Mouse (Mus musculus) cerebellum, adult 2 months (tissue): Measurements from ENCODE around the gene Aldh16a1. TPM values are rescaled to one million over a fixed set of nuclear protein-coding genes. Genes with fewer than 3 reads are reported as not detected.
A peak's percentile ranks its signal among the peaks of the same experiment; 100 is the strongest.
"Not testable (repeated sequence)": the region's sequence is repeated elsewhere in the genome, so short reads cannot be mapped to it uniquely, and the experiment has no call there.

Experiments used
- DNase-seq, 2 experiments: peaks; one replicate each; pipeline ENCODE4 v3.0.0; 2021
- H3K27ac ChIP-seq: fragments of 200-500 bp; 2 replicates; pipeline ENCODE4 v1.5.1; 2012; ENCODE audit warnings: low read length, control low read depth, inconsistent platforms; ENCODE audit not compliant: insufficient read depth
- H3K27me3 ChIP-seq: fragments of 200-500 bp; 2 replicates; pipeline ENCODE4 v1.6.1; 2012; ENCODE audit warnings: inconsistent platforms, mild to moderate bottlenecking, low read length, moderate library complexity; ENCODE audit not compliant: control insufficient read depth, insufficient read depth
- H3K4me1 ChIP-seq: fragments of 200-500 bp; 2 replicates; pipeline ENCODE4 v1.6.1; 2011; ENCODE audit warnings: low read length; ENCODE audit not compliant: control insufficient read depth, insufficient read depth
- H3K4me3 ChIP-seq: fragments of 200-500 bp; replicated peaks from 2 replicates; pipeline ENCODE3; 2011; ENCODE audit warnings: mild to moderate bottlenecking, low read depth, low read length, control low read depth; ENCODE audit not compliant: insufficient read depth
- CTCF ChIP-seq: fragments of 200-500 bp; IDR thresholded peaks from 2 replicates; pipeline ENCODE4 v1.5.1; 2011; ENCODE audit warnings: low read depth, mild to moderate bottlenecking, control low read depth, low read length, moderate library complexity, borderline replicate concordance; ENCODE audit not compliant: insufficient read depth
- POLR2A ChIP-seq: fragments of 200-500 bp; IDR thresholded peaks from 2 replicates; pipeline ENCODE4 v1.6.1; 2011; ENCODE audit warnings: low read length, control low read depth, borderline replicate concordance; ENCODE audit not compliant: insufficient read depth
- WGBS: fragments of 180-500 bp; shearing (Covaris S2); methylation state at CpG from one replicate; pipeline ENCODE4 v1.1.7; 2018; 5-methylcytosine and 5-hydroxymethylcytosine counted together
- polyA plus RNA-seq: library from polyadenylated mRNA; depleted of rRNA; stranded (reverse); fragments of >200 nt; gene quantifications from 2 replicates; pipeline ENCODE4 v1.2.3, GENCODE M21; 2012

Gene Aldh16a1
- polyA plus RNA-seq, 1 experiment: 17.2 TPM

DNA sequence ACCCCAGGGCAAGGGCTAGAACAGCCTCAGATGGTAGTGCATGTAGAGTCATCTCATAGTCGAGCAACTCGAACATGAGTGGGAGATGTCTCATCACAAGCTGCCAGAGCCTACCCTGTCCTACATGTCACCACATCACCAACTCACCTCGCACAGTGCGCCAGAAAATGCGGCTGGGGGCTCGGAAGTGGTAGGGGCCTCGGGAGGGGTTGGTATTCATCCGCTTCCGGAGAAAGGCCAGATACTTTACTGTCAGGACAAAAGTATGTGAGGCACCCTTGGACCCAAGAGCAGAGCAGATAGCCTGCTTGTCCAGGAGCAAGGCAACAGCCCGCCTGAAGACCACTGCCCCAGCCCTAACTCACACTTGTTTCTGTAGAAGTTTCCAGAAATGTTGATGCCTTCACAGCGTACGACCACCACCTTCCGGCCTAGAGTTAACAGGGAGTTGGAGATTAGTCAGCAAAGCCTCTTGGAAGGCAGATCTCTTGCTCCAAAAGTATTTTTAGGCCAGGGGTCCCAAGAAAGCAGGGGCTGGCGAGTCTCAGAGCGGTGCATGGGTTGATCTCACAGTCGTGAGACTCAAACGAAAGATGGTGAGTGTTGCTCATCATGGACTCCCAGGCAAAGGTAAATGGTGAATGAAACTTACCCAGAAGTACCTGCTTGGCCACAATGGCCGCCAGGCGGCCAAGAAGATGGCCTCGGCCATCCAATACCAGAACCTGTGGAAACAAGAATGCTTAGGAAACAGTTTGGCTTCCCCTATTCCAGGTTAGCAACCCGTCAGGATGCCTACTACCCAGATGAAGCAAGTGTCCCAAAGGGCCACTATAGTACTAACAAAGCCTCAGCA, 27.3 kb downstream of the Aldh16a1 start:
- Histone ChIP-seq H3K27me3 (no peaks in the 10 kb centered on the region), H3K4me3 (peak overlapping the region; percentile 87), H3K4me1 (peaks cover 7% of the 10 kb centered on the region; the same call in 1 of the 2 replicates), H3K27ac (no peak overlapping the region)
- 35% methylated on average over 21 of the region's 21 CpGs for WGBS
- TF ChIP-seq CTCF (no peak), POLR2A (no peak)
- DNase-seq: no peak

DNA sequence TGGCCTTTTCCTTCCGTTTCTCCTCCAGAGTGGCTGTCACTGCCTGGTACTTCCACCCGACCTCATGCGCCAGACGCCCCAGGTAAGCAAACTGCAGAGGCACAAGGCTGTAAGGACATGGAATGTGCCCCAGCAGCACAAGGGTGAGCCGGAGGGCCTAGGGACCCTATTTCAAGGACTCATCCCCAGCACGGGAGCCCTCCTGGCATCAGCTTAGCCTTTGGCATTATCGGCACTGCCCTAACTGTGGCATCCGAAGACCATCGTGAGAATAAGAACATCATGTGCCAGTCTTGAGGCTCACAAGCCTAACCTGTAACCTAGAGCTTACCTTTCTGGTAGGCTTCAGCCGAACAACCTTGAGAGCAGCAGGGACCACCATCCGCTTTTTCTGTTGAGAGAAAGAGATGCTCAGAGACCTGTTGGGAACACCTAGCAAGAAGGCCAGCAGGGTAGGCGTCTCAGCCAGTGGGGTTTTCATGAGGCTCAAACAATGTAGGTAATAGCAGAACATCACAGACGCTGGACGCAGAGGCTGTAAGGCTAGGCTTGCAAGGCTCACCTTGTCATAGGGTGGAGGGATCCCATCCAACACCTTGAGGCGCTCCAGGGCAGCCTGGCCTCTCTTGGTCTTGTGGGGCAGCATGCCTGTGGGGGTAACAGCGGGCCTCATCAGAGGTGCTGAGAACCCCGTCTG, 28.1 kb downstream of the Aldh16a1 start:
- no peak overlapping the region for H3K27ac ChIP-seq
- DNase-seq: no peak
- 68% methylated on average over 17 of the region's 17 CpGs for WGBS
- TF ChIP-seq POLR2A (no peak), CTCF (no peak)
- no peaks in the 10 kb centered on the region for H3K27me3 ChIP-seq
- H3K4me3 ChIP-seq: no peak overlapping the region
- H3K4me1 ChIP-seq: peaks cover 7% of the 10 kb centered on the region; the same call in 1 of the 2 replicates

DNA sequence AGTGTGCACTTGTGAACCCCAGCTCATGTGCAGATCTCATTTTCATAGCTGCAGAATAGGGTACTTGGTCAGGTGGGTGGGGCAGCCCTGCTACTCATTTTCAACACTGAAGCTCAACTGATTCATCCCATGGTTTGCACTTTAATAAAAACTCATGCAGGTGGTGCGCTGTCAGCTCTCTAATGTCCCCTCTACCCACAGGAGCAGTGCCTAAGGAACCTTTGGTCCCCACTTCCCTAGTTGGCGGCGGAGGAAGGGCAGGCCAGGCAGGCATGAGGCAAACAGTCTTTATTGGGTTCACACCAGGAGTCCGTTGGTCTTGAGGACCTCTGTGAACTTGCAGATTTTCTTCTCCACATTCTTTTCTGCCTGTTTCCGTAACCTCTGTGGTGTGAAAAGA, 28.7 kb downstream of the Aldh16a1 start:
- not testable (repeated sequence) for H3K27ac ChIP-seq, DNase-seq, H3K4me1 ChIP-seq, H3K4me3 ChIP-seq, H3K27me3 ChIP-seq
- 65% methylated on average over 5 of the region's 5 CpGs for whole genome bisulfite sequencing

DNA sequence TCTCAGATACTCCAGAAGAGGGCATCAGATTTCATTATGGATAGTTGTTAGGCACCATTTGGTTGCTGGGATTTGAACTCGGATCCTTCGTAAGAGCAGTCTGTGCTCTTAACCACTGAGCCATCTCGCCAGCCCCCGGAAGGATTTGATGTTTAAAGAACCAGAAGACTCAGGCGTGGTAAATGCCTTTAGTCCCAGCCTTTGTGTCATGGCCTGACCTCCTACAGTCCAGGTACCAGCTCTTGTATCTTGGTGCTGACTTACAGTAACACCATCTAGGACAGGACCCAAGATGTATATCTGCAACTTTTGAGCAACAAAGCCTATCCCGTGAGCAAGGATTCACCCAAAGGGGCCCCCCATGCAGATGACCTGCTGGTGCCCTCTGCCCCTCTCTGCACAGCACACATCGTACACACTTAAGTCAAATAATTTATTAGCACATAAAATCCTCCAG, 29.2 kb downstream of the Aldh16a1 start:
- no peak for DNase-seq
- TF ChIP-seq POLR2A (no peak; the same call in 1 of the 2 replicates), CTCF (no peak)
- WGBS: 32% methylated on average over 7 of the region's 7 CpGs
- Histone ChIP-seq H3K4me3 (no peak overlapping the region), H3K4me1 (peaks cover 7% of the 10 kb centered on the region; the same call in 1 of the 2 replicates), H3K27ac (no peak overlapping the region), H3K27me3 (no peaks in the 10 kb centered on the region)

DNA sequence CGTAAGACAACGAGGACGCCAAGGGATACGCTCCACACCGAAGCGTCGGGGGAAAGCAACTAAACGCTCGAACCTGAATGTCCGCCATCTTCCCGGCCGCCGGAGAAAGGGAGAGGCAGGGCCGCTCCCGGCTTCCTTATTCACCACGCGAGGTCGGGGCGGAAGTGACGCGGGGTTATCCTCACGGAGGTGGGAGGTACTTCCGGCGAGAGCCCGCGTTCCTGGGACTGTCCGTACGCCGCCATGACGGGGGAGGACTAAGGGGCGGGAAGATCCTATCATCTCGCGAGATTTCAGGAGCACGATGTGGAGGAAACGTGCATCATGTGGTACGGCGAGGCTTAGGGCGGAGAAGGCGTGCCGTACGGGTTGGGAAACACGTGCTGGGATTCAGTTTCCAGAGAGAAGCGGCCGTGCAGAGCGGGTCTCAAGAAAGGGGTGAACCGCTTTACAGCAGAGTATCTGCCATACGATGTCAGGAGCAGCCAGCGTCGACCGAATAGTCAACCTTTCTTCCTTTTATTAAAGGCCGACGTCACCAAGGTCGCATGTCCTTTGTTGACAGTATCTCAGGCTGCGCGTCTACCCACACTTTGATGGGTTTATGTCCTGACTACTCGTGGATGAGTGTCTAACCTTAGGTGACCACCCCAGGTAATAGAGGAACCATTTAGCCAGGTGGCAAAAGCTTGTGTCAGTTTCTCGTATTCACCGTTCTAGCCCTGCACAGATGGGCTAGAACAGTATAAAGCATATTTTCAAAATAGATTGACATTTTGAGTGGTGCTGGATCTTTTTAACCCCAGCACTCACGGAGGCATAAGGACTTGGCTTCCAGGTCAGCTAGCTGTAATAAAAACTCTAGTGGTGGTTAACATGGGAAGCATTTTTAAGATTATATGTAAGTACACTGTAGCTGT, 29.9 kb downstream of the Aldh16a1 start, which contains the start of gene Rps11:
Gene Rps11 (minus strand): TSS at position 216 of the 920 bp plus-strand sequence.
- Histone ChIP-seq H3K4me1 (peaks cover 7% of the 10 kb centered on the region; the same call in 1 of the 2 replicates), H3K27ac (peak within 1 kb of the TSS; percentile 49), H3K27me3 (no peaks in the 10 kb centered on the region), H3K4me3 (peak within 1 kb of the TSS; percentile 81)
- TF ChIP-seq CTCF (no peak), POLR2A (peak; percentile 63; the same call in 1 of the 2 replicates)
- peak; percentile 99 for DNase-seq
- 1% methylated on average over 59 of the region's 59 CpGs for WGBS

DNA sequence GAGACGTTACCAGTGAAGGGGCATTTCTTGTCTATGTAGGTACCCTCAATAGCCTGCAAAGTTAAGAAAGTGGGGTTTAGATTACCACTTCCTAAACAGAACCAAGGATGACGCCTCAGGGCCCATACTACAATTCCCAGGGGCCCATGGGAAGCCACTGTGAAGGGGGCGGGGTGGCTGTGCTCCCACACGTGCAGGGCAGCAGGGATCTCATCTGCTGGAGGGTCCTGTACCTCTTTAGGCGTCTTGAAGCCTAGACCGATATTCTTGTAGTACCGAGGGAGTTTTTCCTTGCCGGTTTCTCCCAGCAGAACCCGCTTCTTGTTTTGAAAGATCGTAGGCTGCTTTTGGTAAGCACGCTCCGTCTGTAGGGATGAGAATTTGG, 31.2 kb downstream of the Aldh16a1 start:
- Histone ChIP-seq H3K27me3 (no peaks in the 10 kb centered on the region), H3K27ac (no peak overlapping the region), H3K4me1 (peaks cover 7% of the 10 kb centered on the region; the same call in 1 of the 2 replicates), H3K4me3 (peak overlapping the region; percentile 81)
- no peak for DNase-seq
- TF ChIP-seq CTCF (no peak), POLR2A (no peak)
- 9% methylated on average over 12 of the region's 12 CpGs for WGBS

DNA sequence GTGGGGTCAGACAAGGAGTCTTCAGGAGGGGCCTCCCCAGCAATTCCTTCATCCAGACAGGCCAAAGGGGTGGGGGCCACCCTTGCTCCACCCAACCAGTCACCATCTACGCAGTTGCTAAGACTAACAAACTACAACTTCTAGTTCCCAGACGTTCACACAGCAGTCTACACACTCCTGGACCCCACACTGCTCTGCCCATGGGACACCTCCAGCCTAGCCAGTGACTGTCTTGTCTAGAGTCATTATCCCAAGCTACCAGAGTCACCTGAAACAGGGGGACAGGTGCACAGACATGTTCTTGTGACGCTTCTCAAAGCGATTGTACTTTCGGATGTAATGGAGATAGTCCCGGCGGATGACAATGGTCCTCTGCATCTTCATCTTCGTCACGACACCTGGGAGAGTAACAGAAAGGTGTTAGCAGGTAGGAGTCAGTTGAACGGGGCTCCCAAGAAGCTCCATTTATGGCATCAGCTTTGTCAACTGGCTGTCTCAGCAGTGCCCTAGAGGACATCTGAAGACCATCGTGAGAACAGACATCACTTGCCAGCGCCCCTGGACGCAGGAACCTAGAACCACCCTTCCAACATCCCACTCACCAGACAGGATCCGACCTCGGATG, 31.7 kb downstream of the Aldh16a1 start:
- Histone ChIP-seq H3K4me3 (peak overlapping the region; percentile 81), H3K27ac (no peak overlapping the region), H3K4me1 (peaks cover 7% of the 10 kb centered on the region; the same call in 1 of the 2 replicates), H3K27me3 (no peaks in the 10 kb centered on the region)
- no peak for TF ChIP-seq CTCF
- TF ChIP-seq POLR2A: no peak
- DNase-seq: no peak
- WGBS: 75% methylated on average over 15 of the region's 15 CpGs
